Mouse (Mus musculus) liver, embryonic 14.5 days (tissue): Measurements from ENCODE around the gene Rinl. TPM values are rescaled to one million over a fixed set of nuclear protein-coding genes. Genes with fewer than 3 reads are reported as not detected.

Source experiments
- ATAC-seq: fragments of 200-750 bp; cut with Nextera tagmentation; 2 replicates; pipeline ENCODE4 v1.8.0; 2017; ENCODE audit warnings: moderate number of reproducible peaks, mild to moderate bottlenecking, moderate library complexity; ENCODE audit not compliant: insufficient read depth
- DNase-seq, 3 experiments: peaks; one replicate each; pipeline ENCODE4 v3.0.0-alpha.2; 2012 to 2013; ENCODE audit warnings: low read depth in 3 of 3, low spot score in 3 of 3
- H3K27ac ChIP-seq: fragments of 300-500 bp; sonication (generic); 2 replicates; pipeline ENCODE4 v1.5.1; 2014; ENCODE audit warnings: moderate library complexity, mild to moderate bottlenecking, control low read depth, inconsistent platforms
- H3K27me3 ChIP-seq: fragments of 300-500 bp; sonication (generic); 2 replicates; pipeline ENCODE4 v1.6.1; 2014; ENCODE audit warnings: mild to moderate bottlenecking, low read length, moderate library complexity; ENCODE audit not compliant: control insufficient read depth, insufficient read depth
- H3K36me3 ChIP-seq: fragments of 300-500 bp; sonication (generic); replicated peaks from 2 replicates; pipeline ENCODE4 v1.6.1; 2014; ENCODE audit warnings: low read depth; ENCODE audit not compliant: control insufficient read depth, insufficient read depth
- H3K4me1 ChIP-seq, 2 experiments: fragments of 200-500 bp in 1 of 2; fragments of 300-500 bp in 1 of 2; sonication (generic) in 1 of 2; replicated peaks; 2 replicates each; pipeline ENCODE4 v1.6.1; 2012 to 2014; ENCODE audit warnings: antibody characterized with exemption in 1 of 2, inconsistent platforms in 1 of 2, low read length in 1 of 2; ENCODE audit not compliant: control insufficient read depth in 2 of 2, insufficient read depth in 2 of 2
- H3K4me2 ChIP-seq: fragments of 300-500 bp; sonication (generic); 2 replicates; pipeline ENCODE4 v1.6.1; 2014; ENCODE audit warnings: low read depth, mild to moderate bottlenecking, control low read depth, moderate library complexity
- H3K4me3 ChIP-seq, 2 experiments: fragments of 200-500 bp in 1 of 2; fragments of 300-500 bp in 1 of 2; sonication (generic) in 1 of 2; 2 replicates each; pipeline ENCODE4 v1.5.1; 2012 to 2014; ENCODE audit warnings: low read depth in 2 of 2, low read length in 2 of 2, mild to moderate bottlenecking in 2 of 2, control low read depth in 1 of 2, inconsistent platforms in 1 of 2, moderate library complexity in 1 of 2; ENCODE audit not compliant: insufficient read depth in 1 of 2
- H3K9ac ChIP-seq: fragments of 300-500 bp; sonication (generic); replicated peaks from 2 replicates; pipeline ENCODE4 v1.6.1; 2014; ENCODE audit warnings: mild to moderate bottlenecking, control low read depth, moderate library complexity
- H3K9me3 ChIP-seq: fragments of 300-500 bp; sonication (generic); 2 replicates; pipeline ENCODE4 v1.6.1; 2016; ENCODE audit warnings: low read length, mixed read lengths; ENCODE audit not compliant: control insufficient read depth
- CTCF ChIP-seq: IDR thresholded peaks from 2 replicates; pipeline ENCODE4 v1.5.1; 2016; ENCODE audit warnings: antibody characterized with exemption, low read depth, control low read depth
- EP300 ChIP-seq: IDR thresholded peaks from 2 replicates; pipeline ENCODE4 v1.6.1; 2016; ENCODE audit warnings: antibody characterized with exemption, low read depth
- WGBS: fragments of 180-500 bp; shearing (Covaris S2); extraction: QIAGEN DNeasy Blood & Tissue Kit; methylation state at CpG from one replicate; pipeline ENCODE4 v1.1.7; 2014; ENCODE audit not compliant: insufficient replicate concordance; 5-methylcytosine and 5-hydroxymethylcytosine counted together
- polyA plus RNA-seq, 2 experiments: library from polyadenylated mRNA; depleted of rRNA in 1 of 2; stranded (reverse) in 1 of 2; unstranded in 1 of 2; fragments of >200 nt; fragmentation: Nextera tagmentation in 1 of 2; extraction: Ambion mirVana in 1 of 2; gene quantifications; 2 replicates each; pipeline versions ENCODE4 v1.2.1 to v1.2.3; 2012 to 2014

Rinl gene
- polyA plus RNA-seq, 2 experiments = 4.7 to 4.8 TPM

GRCm38 (mm10) chr7:28807641-28808220 lies 19.0 kb downstream of the Rinl start:
- DNase-seq = no peak
- Histone ChIP-seq H3K9me3 (no peaks in the 10 kb centered on the region), H3K36me3 (peaks cover 9% of the 10 kb centered on the region), H3K4me1 (peaks cover 26 to 32% of the 10 kb centered on the region in 2 experiments), H3K4me2 (peak overlapping the region; percentile 96), H3K27me3 (no peaks in the 10 kb centered on the region), H3K9ac (peak overlapping the region; percentile 76), H3K27ac (peak overlapping the region; percentile 80), H3K4me3 (peak overlapping the region in 1 of 2 experiments; percentile 67; a peak in 2 of 4 replicates)
- no peak for ATAC-seq
- WGBS = 53% methylated on average over 6 of the region's 8 CpGs
- no peak for TF ChIP-seq EP300
- no peak for TF ChIP-seq CTCF

GRCm38 (mm10) chr7:28808221-28808941 lies 19.6 kb downstream of the Rinl start, which contains the start of gene Hnrnpl:
TSS of gene Hnrnpl (plus strand) at chr7:28808541.
- Histone ChIP-seq H3K9ac (peak within 1 kb of the TSS; percentile 76), H3K4me1 (peaks cover 25 to 33% of the 10 kb centered on the region in 2 experiments), H3K27me3 (no peaks in the 10 kb centered on the region), H3K27ac (peak within 1 kb of the TSS; percentile 80), H3K4me3 (peak within 1 kb of the TSS; percentile 67 to 77), H3K4me2 (peak within 1 kb of the TSS; percentile 96), H3K9me3 (no peaks in the 10 kb centered on the region), H3K36me3 (peaks cover 16% of the 10 kb centered on the region)
- ATAC-seq (no peak), DNase-seq (no peak)
- TF ChIP-seq CTCF (no peak), EP300 (no peak)
- 3% methylated on average over 35 of the region's 35 CpGs for WGBS

GRCm38 (mm10) chr7:28808957-28809393 lies 20.2 kb downstream of the Rinl start:
- Histone ChIP-seq H3K27ac (peak overlapping the region; percentile 80), H3K36me3 (peaks cover 21% of the 10 kb centered on the region), H3K4me2 (peak overlapping the region; percentile 96), H3K9me3 (no peaks in the 10 kb centered on the region), H3K4me1 (peaks cover 24 to 31% of the 10 kb centered on the region in 2 experiments), H3K4me3 (peak overlapping the region; percentile 67 to 77), H3K9ac (peak overlapping the region; percentile 76), H3K27me3 (no peaks in the 10 kb centered on the region)
- TF ChIP-seq CTCF = no peak
- TF ChIP-seq EP300 = no peak; the same call in 1 of the 2 replicates
- peak; percentile 74 to 78 (median 75) for DNase-seq
- WGBS = under 1% methylated on average over 28 of the region's 32 CpGs
- peak; percentile 60 for ATAC-seq

- Histone ChIP-seq H3K4me2 (peak overlapping the region; percentile 96), H3K27me3 (no peaks in the 10 kb centered on the region), H3K9ac (peak overlapping the region; percentile 76), H3K4me3 (peak overlapping the region; percentile 67 to 77), H3K4me1 (peaks cover 23 to 28% of the 10 kb centered on the region in 2 experiments), H3K36me3 (peaks cover 27% of the 10 kb centered on the region), H3K27ac (peak overlapping the region; percentile 80), H3K9me3 (no peaks in the 10 kb centered on the region)
- ATAC-seq (peak; percentile 40; the same call in 1 of the 2 replicates), DNase-seq (peak in 1 of 3 experiments; percentile 59)
- 0 out of 2 replicates have a peak, but pooled peaks have one; percentile 20 for TF ChIP-seq CTCF
- TF ChIP-seq EP300 = no peak; the same call in 1 of the 2 replicates
- under 1% methylated on average over 35 of the region's 35 CpGs for WGBS
Observed at GRCm38 (mm10) chr7:28809401-28810089, 20.8 kb downstream of the Rinl start.
